Mouse (Mus musculus): ENCODE results near the gene Hps4.

- TF ChIP-seq POLR2A (IDR thresholded peaks at IDR 0.05; ENCODE audit: insufficient read depth, low read depth, low read length) (no peak), CTCF (IDR thresholded peaks at IDR 0.05; ENCODE audit: insufficient read depth, low read depth, low read length) (no peak)
Measured at GRCm38 (mm10) chr5:112339215-112339614, 3.7 kb upstream of the Hps4 start.

Data from olfactory bulb, adult 2 months (tissue).